Mouse (Mus musculus) limb, embryonic 13.5 days (tissue): ENCODE data around the gene Actl11. TPM values are rescaled to one million over a fixed set of nuclear protein-coding genes. Genes with fewer than 3 reads are reported as not detected.

Experiments
- ATAC-seq: fragments of 200-750 bp; cut with Nextera tagmentation; 2 replicates; pipeline ENCODE4 v1.8.0; 2017; ENCODE audit warnings: low read depth, moderate number of reproducible peaks, moderate TSS enrichment; ENCODE audit not compliant: low FRiP score
- H3K27ac ChIP-seq: fragments of 300-500 bp; sonication (generic); 2 replicates; pipeline ENCODE4 v1.5.1; 2015; ENCODE audit warnings: inconsistent platforms, mild to moderate bottlenecking, moderate library complexity
- H3K27me3 ChIP-seq: fragments of 300-500 bp; sonication (generic); 2 replicates; pipeline ENCODE4 v1.6.1; 2015; ENCODE audit warnings: mild to moderate bottlenecking, inconsistent platforms
- H3K36me3 ChIP-seq: fragments of 300-500 bp; sonication (generic); 2 replicates; pipeline ENCODE4 v1.6.1; 2015; ENCODE audit warnings: inconsistent platforms, mild to moderate bottlenecking, moderate library complexity
- H3K4me1 ChIP-seq: fragments of 300-500 bp; sonication (generic); 2 replicates; pipeline ENCODE4 v1.6.1; 2015; ENCODE audit warnings: inconsistent platforms
- H3K4me2 ChIP-seq: fragments of 300-500 bp; sonication (generic); replicated peaks from 2 replicates; pipeline ENCODE4 v1.6.1; 2015; ENCODE audit warnings: inconsistent platforms, mild to moderate bottlenecking, moderate library complexity
- H3K4me3 ChIP-seq: fragments of 300-500 bp; sonication (generic); 2 replicates; pipeline ENCODE4 v1.5.1; 2015; ENCODE audit warnings: moderate library complexity, mild to moderate bottlenecking, inconsistent platforms
- H3K9ac ChIP-seq: fragments of 300-500 bp; sonication (generic); 2 replicates; pipeline ENCODE4 v1.6.1; 2015; ENCODE audit warnings: mild to moderate bottlenecking, inconsistent platforms
- H3K9me3 ChIP-seq: fragments of 300-500 bp; sonication (generic); 2 replicates; pipeline ENCODE4 v1.6.1; 2016; ENCODE audit warnings: inconsistent platforms
- WGBS: fragments of 180-500 bp; shearing (Covaris S2); methylation state at CpG from one replicate; pipeline ENCODE4 v1.1.7; 2015; 5-methylcytosine and 5-hydroxymethylcytosine counted together
- polyA plus RNA-seq: library from polyadenylated mRNA; unstranded; fragments of >200 nt; fragmentation: Nextera tagmentation; extraction: Ambion mirVana; gene quantifications from 2 replicates; pipeline ENCODE4 v1.2.1, GENCODE M21; 2015

Gene Actl11
- polyA plus RNA-seq, 1 experiment from 2014 or later = not detected

DNA sequence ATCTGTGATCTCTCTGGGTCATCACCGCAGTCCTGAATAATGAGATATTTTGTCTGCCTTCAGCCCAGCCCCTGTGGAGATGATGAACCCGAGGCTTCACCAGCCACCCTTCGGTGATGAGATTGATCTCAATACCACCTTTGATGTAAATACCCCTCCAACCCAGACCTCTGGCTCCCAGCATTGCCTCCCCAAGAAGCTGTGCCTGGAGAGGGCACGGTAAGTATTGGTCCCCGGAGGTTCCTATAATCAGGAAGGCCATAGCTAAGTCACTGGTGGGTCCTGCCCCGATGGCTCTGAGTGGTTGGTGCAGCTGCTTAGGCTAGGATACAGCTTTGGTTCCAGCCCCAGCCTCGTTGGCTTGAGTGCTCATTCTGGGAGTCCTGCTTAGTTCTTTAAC is 40.3 kb downstream of the Actl11 start:
- Histone ChIP-seq H3K27ac (no peak overlapping the region), H3K4me1 (no peaks in the 10 kb centered on the region), H3K27me3 (no peaks in the 10 kb centered on the region), H3K9ac (no peak overlapping the region), H3K9me3 (no peaks in the 10 kb centered on the region), H3K36me3 (peaks cover 59% of the 10 kb centered on the region), H3K4me3 (no peak overlapping the region), H3K4me2 (no peak overlapping the region)
- no peak for ATAC-seq
- WGBS = 92% methylated on average over 7 of the region's 7 CpGs

GRCm38 (mm10) chr9:107970311-107970710 is 42.0 kb downstream of the Actl11 start:
- Histone ChIP-seq H3K4me1 (peaks cover 9% of the 10 kb centered on the region), H3K27ac (no peak overlapping the region), H3K9me3 (no peaks in the 10 kb centered on the region), H3K4me2 (no peak overlapping the region), H3K27me3 (no peaks in the 10 kb centered on the region), H3K9ac (no peak overlapping the region), H3K36me3 (peaks cover 50% of the 10 kb centered on the region), H3K4me3 (no peak overlapping the region)
- no peak for ATAC-seq
- WGBS = 89% methylated on average over 5 of the region's 5 CpGs

DNA sequence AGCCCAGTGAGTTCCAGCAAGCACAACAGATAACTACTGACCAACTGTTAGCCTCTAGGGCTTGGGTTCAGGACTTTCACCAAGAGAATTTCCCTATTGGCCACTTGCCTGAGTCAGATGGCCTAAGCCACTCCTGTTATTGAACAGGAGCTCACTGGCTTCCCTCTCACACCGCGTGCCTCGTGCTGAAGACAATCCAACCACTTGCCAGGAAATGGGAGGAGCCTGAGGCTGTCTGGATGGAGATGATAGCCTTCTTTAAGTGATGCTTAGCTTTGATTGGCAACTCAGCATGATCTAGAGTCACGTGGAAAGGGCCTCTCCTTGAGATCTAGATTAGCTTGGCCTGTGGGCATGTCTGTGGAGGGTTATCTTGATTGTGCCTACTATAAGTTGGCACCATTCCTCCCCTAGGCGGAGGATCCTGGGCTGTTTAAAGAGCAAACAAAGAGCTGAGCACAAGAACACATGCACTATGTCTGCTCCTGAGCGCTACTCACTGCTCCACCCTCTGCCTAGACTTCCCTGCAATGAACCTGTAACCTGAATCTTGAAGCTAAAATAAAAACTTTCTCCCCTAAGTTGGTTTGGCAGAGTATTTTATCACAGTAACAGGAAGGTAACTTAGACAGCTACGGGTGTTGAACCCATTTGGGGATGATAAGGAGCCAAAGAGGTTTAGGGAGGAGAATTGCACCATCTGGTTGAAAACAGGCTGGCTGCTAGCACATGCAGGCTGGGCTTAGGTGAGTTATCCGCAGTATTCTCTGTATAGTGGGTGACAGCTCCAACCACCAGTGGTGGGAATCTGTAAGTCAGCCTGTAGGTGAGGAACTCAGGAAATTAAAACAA is 43.6 kb downstream of the Actl11 start:
- no peak for ATAC-seq
- no peak overlapping the region for H3K4me3 ChIP-seq
- H3K4me1 ChIP-seq = peaks cover 18% of the 10 kb centered on the region
- peaks cover 44% of the 10 kb centered on the region for H3K36me3 ChIP-seq
- no peaks in the 10 kb centered on the region for H3K9me3 ChIP-seq
- no peak overlapping the region for H3K27ac ChIP-seq
- no peak overlapping the region for H3K9ac ChIP-seq
- 76% methylated on average over 8 of the region's 8 CpGs for WGBS
- H3K4me2 ChIP-seq = no peak overlapping the region
- H3K27me3 ChIP-seq = no peaks in the 10 kb centered on the region

DNA sequence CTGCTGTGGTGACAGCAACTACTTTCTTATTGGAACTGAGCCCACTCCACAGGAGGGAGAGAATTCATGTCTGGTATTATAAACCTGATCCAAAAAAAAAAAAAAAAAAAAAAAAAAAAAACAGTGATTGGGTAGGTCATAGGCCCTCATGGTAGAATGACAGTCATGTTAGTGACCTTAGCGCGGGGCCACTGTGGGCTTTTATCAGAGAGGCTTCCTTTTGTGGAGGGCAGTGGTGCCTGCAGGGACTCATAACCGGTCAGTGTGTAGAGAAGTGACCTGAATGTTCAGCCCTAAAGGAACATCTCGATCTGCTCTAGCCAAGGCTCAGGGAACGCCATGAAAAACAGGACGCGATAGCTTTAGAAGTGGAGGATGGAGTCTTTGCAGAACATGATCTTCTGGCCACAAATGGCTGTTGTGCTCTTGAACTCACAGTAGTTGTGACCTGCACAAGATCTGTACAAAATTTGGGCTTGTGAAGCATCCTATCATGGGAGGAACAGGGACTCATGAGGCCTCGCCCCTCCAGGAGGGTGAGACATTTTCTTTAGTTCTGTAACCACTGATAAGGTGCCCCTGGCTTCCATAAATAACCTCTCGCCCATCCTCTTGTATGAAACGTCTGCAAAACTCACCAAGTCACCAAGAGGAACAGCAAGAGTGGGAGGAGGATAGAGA is 46.4 kb downstream of the Actl11 start:
- H3K4me2 ChIP-seq = no peak overlapping the region
- WGBS = 81% methylated on average over 10 of the region's 10 CpGs
- H3K9ac ChIP-seq = no peak overlapping the region
- peak overlapping the region; percentile 72; the same call in 1 of the 2 replicates for H3K27ac ChIP-seq
- peaks cover 21% of the 10 kb centered on the region for H3K4me1 ChIP-seq
- H3K9me3 ChIP-seq = no peaks in the 10 kb centered on the region
- no peaks in the 10 kb centered on the region for H3K27me3 ChIP-seq
- no peak for ATAC-seq
- no peak overlapping the region for H3K4me3 ChIP-seq
- peaks cover 26% of the 10 kb centered on the region for H3K36me3 ChIP-seq

GRCm38 (mm10) chr9:107975399-107976386 is 47.4 kb downstream of the Actl11 start, which contains the start of gene Uba7:
Gene Uba7 (plus strand): TSS chr9:107975505.
- Histone ChIP-seq H3K4me3 (no peak within 1 kb of the TSS), H3K9ac (peak within 1 kb of the TSS; percentile 31; the same call in 1 of the 2 replicates)

DNA sequence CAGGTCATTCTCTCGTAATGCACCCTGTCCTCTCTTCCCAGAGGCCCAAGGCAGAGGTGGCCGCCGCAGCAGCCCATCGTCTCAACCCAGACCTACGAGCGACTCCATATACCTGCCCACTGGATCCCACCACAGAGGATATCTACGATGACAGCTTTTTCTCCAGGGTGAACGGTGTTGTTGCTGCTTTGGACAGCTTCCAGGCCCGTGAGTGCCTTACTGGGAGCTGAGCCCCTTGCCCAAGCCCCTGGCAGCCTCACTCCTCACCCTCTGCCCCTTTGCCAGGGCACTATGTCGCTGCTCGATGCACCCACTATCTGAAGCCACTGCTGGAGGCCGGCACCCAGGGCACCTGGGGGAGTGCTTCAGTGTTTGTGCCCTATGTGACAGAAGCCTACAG is 50.5 kb downstream of the Actl11 start:
- Histone ChIP-seq H3K9ac (peak overlapping the region; percentile 31; the same call in 1 of the 2 replicates), H3K9me3 (no peaks in the 10 kb centered on the region), H3K27ac (no peak overlapping the region), H3K36me3 (no peaks in the 10 kb centered on the region), H3K27me3 (no peaks in the 10 kb centered on the region), H3K4me3 (no peak overlapping the region), H3K4me2 (no peak overlapping the region), H3K4me1 (peaks cover 63% of the 10 kb centered on the region)
- 91% methylated on average over 12 of the region's 12 CpGs for WGBS
- ATAC-seq = no peak

More at GRCm38 (mm10) chr9:107975399-107976386, 47.4 kb downstream of the Actl11 start, which contains the start of gene Uba7:
- Histone ChIP-seq H3K9me3 (no peaks in the 10 kb centered on the region), H3K27ac (peak within 1 kb of the TSS; percentile 72), H3K4me1 (peaks cover 32% of the 10 kb centered on the region), H3K36me3 (peaks cover 16% of the 10 kb centered on the region), H3K4me2 (peak within 1 kb of the TSS; percentile 19; the same call in 1 of the 2 replicates), H3K27me3 (no peaks in the 10 kb centered on the region)
- no peak for ATAC-seq
- WGBS = 63% methylated on average over 12 of the region's 12 CpGs

Other genes with a start within 250 kb of the Actl11 start
- 0.74 and 1.0 TPM in 2 replicates for gene Gnat1, start 248.8 kb upstream of the Actl11 start, polyA plus RNA-seq
- 31.8 and 32.1 TPM in 2 replicates for gene Sema3f, start 218.0 kb upstream of the Actl11 start, polyA plus RNA-seq
- 257 and 270 TPM in 2 replicates for gene Rbm5, start 157.5 kb upstream of the Actl11 start, polyA plus RNA-seq
- 94.7 and 97.7 TPM in 2 replicates for gene Rbm6, start 55.2 kb upstream of the Actl11 start, polyA plus RNA-seq
- gene Mon1a, start 40.3 kb upstream of the Actl11 start, polyA plus RNA-seq = 11.0 and 13.4 TPM in 2 replicates
- gene Mst1r, start 21.6 kb upstream of the Actl11 start, polyA plus RNA-seq = 3.2 and 3.3 TPM in 2 replicates
- 9.8 and 10.0 TPM in 2 replicates for gene Camkv, start 7.2 kb downstream of the Actl11 start, polyA plus RNA-seq
- gene Traip, start 21.7 kb downstream of the Actl11 start, polyA plus RNA-seq = 26.1 TPM in 2 replicates
- 34.6 and 35.4 TPM in 2 replicates for gene Uba7, start 47.0 kb downstream of the Actl11 start, polyA plus RNA-seq
- 11.3 and 13.2 TPM in 2 replicates for gene Gm20661, start 54.6 kb downstream of the Actl11 start, polyA plus RNA-seq
- gene Inka1, start 57.4 kb downstream of the Actl11 start, polyA plus RNA-seq = 121 and 131 TPM in 2 replicates
- gene Cdhr4, start 64.0 kb downstream of the Actl11 start, polyA plus RNA-seq = 18.2 and 18.6 TPM in 2 replicates
- 0.68 and 1.2 TPM in 2 replicates for gene Gm20662, start 67.9 kb downstream of the Actl11 start, polyA plus RNA-seq
- 70.1 and 72.8 TPM in 2 replicates for gene Ip6k1, start 74.0 kb downstream of the Actl11 start, polyA plus RNA-seq
- 34.1 and 36.2 TPM in 2 replicates for gene Gmppb, start 120.8 kb downstream of the Actl11 start, polyA plus RNA-seq
- 3.1 and 4.4 TPM in 2 replicates for gene Amigo3, start 124.7 kb downstream of the Actl11 start, polyA plus RNA-seq
- 0.20 and 0.51 TPM in 2 replicates for gene Mst1, start 152.0 kb downstream of the Actl11 start, polyA plus RNA-seq
- gene Rnf123, start 154.9 kb downstream of the Actl11 start, polyA plus RNA-seq = 31.2 and 35.2 TPM in 2 replicates
- gene Apeh, start 166.1 kb downstream of the Actl11 start, polyA plus RNA-seq = 42.5 and 47.3 TPM in 2 replicates